Mouse (Mus musculus) frontal cortex, postnatal 25 days (tissue): ENCODE data around the gene Sesn3.

Experiments
- DNase-seq, 2 experiments: peaks; one replicate each; pipeline ENCODE4 v3.0.0; 2022; ENCODE audit warnings: low spot score in 2 of 2

Sesn3 gene

GRCm38 (mm10) chr9:14350787-14351186 is 75.9 kb downstream of the Sesn3 start:
- no peak for DNase-seq

- no peak for DNase-seq
Measured at GRCm38 (mm10) chr9:14352337-14352736, 77.5 kb downstream of the Sesn3 start.

- DNase-seq = no peak
Measured at GRCm38 (mm10) chr9:14354852-14355251, 80.0 kb downstream of the Sesn3 start.

GRCm38 (mm10) chr9:14357033-14357432 is 82.2 kb downstream of the Sesn3 start:
- no peak for DNase-seq

- no peak for DNase-seq
Measured at GRCm38 (mm10) chr9:14362068-14362768, 87.4 kb downstream of the Sesn3 start.

- DNase-seq = no peak
Measured at GRCm38 (mm10) chr9:14363540-14363939, 88.7 kb downstream of the Sesn3 start.

GRCm38 (mm10) chr9:14364719-14365118 is 89.9 kb downstream of the Sesn3 start:
- DNase-seq = no peak

GRCm38 (mm10) chr9:14365481-14366125 is 90.7 kb downstream of the Sesn3 start:
- DNase-seq = no peak

- DNase-seq = no peak
Measured at GRCm38 (mm10) chr9:14367850-14368249, 93.0 kb downstream of the Sesn3 start.

GRCm38 (mm10) chr9:14369271-14369670 is 94.4 kb downstream of the Sesn3 start:
- DNase-seq = no peak

GRCm38 (mm10) chr9:14372440-14372839 is 97.6 kb downstream of the Sesn3 start:
- DNase-seq = no peak

- no peak for DNase-seq
Measured at GRCm38 (mm10) chr9:14376149-14376548, 101.3 kb downstream of the Sesn3 start.

- no peak for DNase-seq
Measured at GRCm38 (mm10) chr9:14378151-14378550, 103.3 kb downstream of the Sesn3 start.

GRCm38 (mm10) chr9:14379769-14380385 is 105.0 kb downstream of the Sesn3 start:
- no peak for DNase-seq

GRCm38 (mm10) chr9:14380386-14381285 is 105.8 kb downstream of the Sesn3 start:
- DNase-seq = peak; percentile 63 to 76

GRCm38 (mm10) chr9:14381353-14382055 is 106.6 kb downstream of the Sesn3 start, which contains the start of gene Endod1:
Gene Endod1, minus strand, starts transcription at chr9:14381507.
- no peak for DNase-seq

GRCm38 (mm10) chr9:14382256-14382791 is 107.5 kb downstream of the Sesn3 start:
- no peak for DNase-seq
